Mouse (Mus musculus): ENCODE measurements around the gene Tvp23a.

GRCm38 (mm10) chr16:10486993-10487392, 39.8 kb upstream of the Tvp23a start:
- no peak for TF ChIP-seq GATA1 (IDR thresholded peaks at IDR 0.05; ENCODE audit: low read length)
- no peak for TF ChIP-seq TAL1 (IDR thresholded peaks at IDR 0.05; ENCODE audit: low read length)

All from erythroblast, embryonic 14.5 days (primary cell).